ENCODE assay signal across 15 mouse cellular contexts in genomic region chr3:127826503-127826902, GRCm38 (mm10). TPM values are rescaled to one million over a fixed set of nuclear protein-coding genes. Genes with fewer than 3 reads are reported as not detected.
DNase-seq lines count a peak whose midpoint lies in the region; ATAC-seq and TF ChIP-seq lines count a peak whose summit lies in the region.
"Had no signal": no experiment of that assay in that cellular context is flagged by ENCODE, and none has a peak within 500 bp of the region (broad histone marks: within the 10 kb centered on the region; RNA-seq: fewer than 3 reads in every experiment).

No protein-coding gene starts in this region.

- DNase-seq in hindbrain, embryonic 14.5 days (ENCODE audit: low spot score), result no peak
- peak; percentile 11 for DNase-seq in lung, embryonic 14.5 days
- no peak for DNase-seq in lung, postnatal 4 days
- no peak for DNase-seq in hindbrain, postnatal 0 days (ENCODE audit: low spot score)
- no peak for DNase-seq in layer of hippocampus, adult 2 months (ENCODE audit: low spot score in 2 of 2)
- DNase-seq: adrenal gland, adult 2 months; cerebellum, adult 11 months; gastrocnemius, postnatal 36 days; liver; right cerebral cortex, postnatal 25 days had no signal

- H3K9me3 ChIP-seq in hindbrain, embryonic 16.5 days (ENCODE audit: control insufficient read depth, low read length), result no peaks in the 10 kb centered on the region
- no peaks in the 10 kb centered on the region for H3K9me3 ChIP-seq in hindbrain, embryonic 14.5 days (ENCODE audit: control insufficient read depth, low read length)
- H3K9me3 ChIP-seq in lung, embryonic 14.5 days (ENCODE audit: low read depth, low read length), result no peaks in the 10 kb centered on the region
- no peaks in the 10 kb centered on the region for H3K9me3 ChIP-seq in hindbrain, postnatal 0 days (ENCODE audit: low read length)
- no peaks in the 10 kb centered on the region for H3K9me3 ChIP-seq in intestine, embryonic 16.5 days (ENCODE audit: control insufficient read depth, low read length)
- H3K9me3 ChIP-seq: embryonic facial prominence, embryonic 12.5 days; G1E; heart, embryonic 15.5 days had no signal

- no peak overlapping the region for H3K9ac ChIP-seq in hindbrain, embryonic 16.5 days (ENCODE audit: low read depth, low read length)
- no peak overlapping the region for H3K9ac ChIP-seq in hindbrain, embryonic 14.5 days
- no peak overlapping the region for H3K9ac ChIP-seq in lung, embryonic 14.5 days
- H3K9ac ChIP-seq in hindbrain, postnatal 0 days (replicated peaks; ENCODE audit: low read length), result no peak overlapping the region
- H3K9ac ChIP-seq in intestine, embryonic 16.5 days (ENCODE audit: low read depth, low read length), result no peak overlapping the region
- H3K9ac ChIP-seq: embryonic facial prominence, embryonic 12.5 days; heart, embryonic 15.5 days had no signal

- ATAC-seq in hindbrain, embryonic 16.5 days, result 0 out of 2 replicates have a peak, but pooled peaks have one; percentile 31
- no peak for ATAC-seq in hindbrain, embryonic 14.5 days (ENCODE audit: low FRiP score)
- ATAC-seq in lung, embryonic 14.5 days (ENCODE audit: insufficient read depth), result peak; percentile 51; the same call in 1 of the 2 replicates
- peak; percentile 33; the same call in 1 of the 2 replicates for ATAC-seq in hindbrain, postnatal 0 days
- no peak for ATAC-seq in intestine, embryonic 16.5 days

- H3K4me3 ChIP-seq in hindbrain, embryonic 16.5 days (ENCODE audit: low read length), result no peak overlapping the region
- no peak overlapping the region for H3K4me3 ChIP-seq in hindbrain, embryonic 14.5 days (replicated peaks; ENCODE audit: low read length)
- H3K4me3 ChIP-seq in lung, embryonic 14.5 days (ENCODE audit: low read depth, low read length), result no peak overlapping the region
- H3K4me3 ChIP-seq in hindbrain, postnatal 0 days (ENCODE audit: low read length), result no peak overlapping the region
- no peak overlapping the region for H3K4me3 ChIP-seq in intestine, embryonic 16.5 days (ENCODE audit: low read length)
- no peak overlapping the region for H3K4me3 ChIP-seq in layer of hippocampus, adult 2 months
- H3K4me3 ChIP-seq: embryonic facial prominence, embryonic 12.5 days; heart, embryonic 15.5 days had no signal

- H3K27me3 ChIP-seq in hindbrain, embryonic 16.5 days (replicated peaks; ENCODE audit: control insufficient read depth, insufficient read depth, low read length), result no peaks in the 10 kb centered on the region
- no peaks in the 10 kb centered on the region for H3K27me3 ChIP-seq in hindbrain, embryonic 14.5 days (ENCODE audit: control insufficient read depth, insufficient read depth, low read length)
- H3K27me3 ChIP-seq in lung, embryonic 14.5 days (ENCODE audit: insufficient read depth, low read length), result no peaks in the 10 kb centered on the region
- H3K27me3 ChIP-seq in hindbrain, postnatal 0 days (ENCODE audit: insufficient read depth, low read length), result no peaks in the 10 kb centered on the region
- no peaks in the 10 kb centered on the region for H3K27me3 ChIP-seq in intestine, embryonic 16.5 days (replicated peaks; ENCODE audit: control insufficient read depth, insufficient read depth, low read length)
- H3K27me3 ChIP-seq: embryonic facial prominence, embryonic 12.5 days; heart, embryonic 15.5 days had no signal

- H3K4me1 ChIP-seq in hindbrain, embryonic 16.5 days (ENCODE audit: control insufficient read depth, insufficient read depth, low read depth, low read length), result peaks cover 6% of the 10 kb centered on the region; the same call in 1 of the 2 replicates
- peaks cover 6% of the 10 kb centered on the region; the same call in 1 of the 2 replicates for H3K4me1 ChIP-seq in hindbrain, embryonic 14.5 days (replicated peaks; ENCODE audit: control insufficient read depth, insufficient read depth, low read length)
- no peaks in the 10 kb centered on the region; the same call in 1 of the 2 replicates for H3K4me1 ChIP-seq in lung, embryonic 14.5 days (ENCODE audit: insufficient read depth)
- no peaks in the 10 kb centered on the region for H3K4me1 ChIP-seq in hindbrain, postnatal 0 days (ENCODE audit: insufficient read depth, low read length)
- peaks cover 13% of the 10 kb centered on the region for H3K4me1 ChIP-seq in intestine, embryonic 16.5 days (ENCODE audit: control insufficient read depth, insufficient read depth, low read length)
- H3K4me1 ChIP-seq: heart, embryonic 15.5 days had no signal

- H3K36me3 ChIP-seq in hindbrain, embryonic 16.5 days (ENCODE audit: control insufficient read depth, insufficient read depth, low read length), result no peaks in the 10 kb centered on the region; the same call in 1 of the 2 replicates
- peaks cover 18% of the 10 kb centered on the region for H3K36me3 ChIP-seq in hindbrain, embryonic 14.5 days (replicated peaks; ENCODE audit: control insufficient read depth, insufficient read depth)
- peaks cover 13% of the 10 kb centered on the region for H3K36me3 ChIP-seq in lung, embryonic 14.5 days (ENCODE audit: insufficient read depth)
- 0 out of 2 replicates have a peak, but pooled peaks cover 6% of the 10 kb centered on the region for H3K36me3 ChIP-seq in hindbrain, postnatal 0 days (ENCODE audit: insufficient read depth, low read length)
- 0 out of 2 replicates have a peak, but pooled peaks cover 2% of the 10 kb centered on the region for H3K36me3 ChIP-seq in intestine, embryonic 16.5 days (ENCODE audit: control insufficient read depth, insufficient read depth, low read length)
- H3K36me3 ChIP-seq: heart, embryonic 15.5 days had no signal

- H3K4me2 ChIP-seq in hindbrain, embryonic 16.5 days (ENCODE audit: low read length), result no peak overlapping the region
- H3K4me2 ChIP-seq in hindbrain, embryonic 14.5 days (replicated peaks), result no peak overlapping the region
- H3K4me2 ChIP-seq in lung, embryonic 14.5 days, result no peak overlapping the region
- no peak overlapping the region for H3K4me2 ChIP-seq in hindbrain, postnatal 0 days (ENCODE audit: low read depth, low read length)
- no peak overlapping the region for H3K4me2 ChIP-seq in intestine, embryonic 16.5 days (ENCODE audit: low read depth, low read length)
- H3K4me2 ChIP-seq: embryonic facial prominence, embryonic 12.5 days; heart, embryonic 15.5 days had no signal

- no peak for TF ChIP-seq CTCF in lung, embryonic 14.5 days (IDR thresholded peaks at IDR 0.05; ENCODE audit: low read depth)
- no peak for TF ChIP-seq CTCF in hindbrain, postnatal 0 days (IDR thresholded peaks at IDR 0.05; ENCODE audit: low read depth)
- no peak for TF ChIP-seq CTCF in layer of hippocampus, adult 2 months (conservative IDR thresholded peaks at IDR 0.05)

- 80% methylated on average over 7 of the region's 7 CpGs for WGBS in hindbrain, embryonic 16.5 days
- WGBS in hindbrain, embryonic 14.5 days, result 81% methylated on average over 7 of the region's 7 CpGs
- 74% methylated on average over 7 of the region's 7 CpGs for WGBS in lung, embryonic 14.5 days
- 82% methylated on average over 7 of the region's 7 CpGs for WGBS in hindbrain, postnatal 0 days
- WGBS in intestine, embryonic 16.5 days, result 76% methylated on average over 7 of the region's 7 CpGs

- H3K27ac ChIP-seq in hindbrain, embryonic 16.5 days (ENCODE audit: low read depth, low read length), result no peak overlapping the region
- no peak overlapping the region for H3K27ac ChIP-seq in hindbrain, embryonic 14.5 days
- H3K27ac ChIP-seq in lung, embryonic 14.5 days (ENCODE audit: low read depth), result peak overlapping the region; percentile 51; the same call in 1 of the 2 replicates
- H3K27ac ChIP-seq in hindbrain, postnatal 0 days, result no peak overlapping the region
- H3K27ac ChIP-seq in intestine, embryonic 16.5 days (ENCODE audit: low read length), result 0 out of 2 replicates have a peak overlapping the region, but pooled peaks have one; percentile 38
- H3K27ac ChIP-seq in layer of hippocampus, adult 2 months, result no peak overlapping the region
- H3K27ac ChIP-seq: embryonic facial prominence, embryonic 12.5 days; heart, embryonic 15.5 days had no signal

RNA-seq across cellular contexts. Expression of gene Ap1ar, which starts 10.8 kb away (rescaled TPM):
- 83.0 and 86.3 TPM in 2 replicates for polyA plus RNA-seq in hindbrain, embryonic 16.5 days (2015; fragmentation: Nextera tagmentation; extraction: Ambion mirVana)
- 100.0 and 102 TPM in 2 replicates for polyA plus RNA-seq in hindbrain, embryonic 14.5 days (2014; fragmentation: Nextera tagmentation; extraction: Ambion mirVana)
- 56.5 and 69.5 TPM in 2 replicates for polyA plus RNA-seq in lung, embryonic 14.5 days (2014; fragmentation: Nextera tagmentation; extraction: Ambion mirVana)
- 77.8 and 84.5 TPM in 2 replicates for total RNA-seq in hindbrain, postnatal 0 days (2014; rRNA removed)
- 65.4 and 69.7 TPM in 2 replicates for polyA plus RNA-seq in hindbrain, postnatal 0 days (2015; fragmentation: Nextera tagmentation; extraction: Ambion mirVana)
- polyA plus RNA-seq in intestine, embryonic 16.5 days (2015; fragmentation: Nextera tagmentation; extraction: Ambion mirVana), result 87.4 and 101 TPM in 2 replicates
- 10 to 100 TPM; 77.9 to 83.1 TPM for total RNA-seq in layer of hippocampus, adult 2 months (2021)

RNA-seq across cellular contexts. Expression of gene Tifa, which starts 36.9 kb away (rescaled TPM):
- 2.8 and 3.8 TPM in 2 replicates for polyA plus RNA-seq in hindbrain, embryonic 16.5 days (2015; fragmentation: Nextera tagmentation; extraction: Ambion mirVana)
- polyA plus RNA-seq in hindbrain, embryonic 14.5 days (2014; fragmentation: Nextera tagmentation; extraction: Ambion mirVana), result 3.9 and 5.3 TPM in 2 replicates
- 4.3 and 6.1 TPM in 2 replicates for polyA plus RNA-seq in lung, embryonic 14.5 days (2014; fragmentation: Nextera tagmentation; extraction: Ambion mirVana)
- total RNA-seq in hindbrain, postnatal 0 days (2014; rRNA removed), result 1.7 and 1.9 TPM in 2 replicates
- 3.6 and 3.8 TPM in 2 replicates for polyA plus RNA-seq in hindbrain, postnatal 0 days (2015; fragmentation: Nextera tagmentation; extraction: Ambion mirVana)
- 27.4 and 35.2 TPM in 2 replicates for polyA plus RNA-seq in intestine, embryonic 16.5 days (2015; fragmentation: Nextera tagmentation; extraction: Ambion mirVana)
- 1 to 10 TPM; 6.2 to 6.9 TPM for total RNA-seq in layer of hippocampus, adult 2 months (2021)

RNA-seq across cellular contexts. Expression of gene Alpk1, which starts 46.2 kb away (rescaled TPM):
- polyA plus RNA-seq in hindbrain, embryonic 16.5 days (2015; fragmentation: Nextera tagmentation; extraction: Ambion mirVana), result 0.46 and 0.72 TPM in 2 replicates
- polyA plus RNA-seq in hindbrain, embryonic 14.5 days (2014; fragmentation: Nextera tagmentation; extraction: Ambion mirVana), result 0.80 and 0.91 TPM in 2 replicates
- polyA plus RNA-seq in lung, embryonic 14.5 days (2014; fragmentation: Nextera tagmentation; extraction: Ambion mirVana), result 1.3 and 1.5 TPM in 2 replicates
- 1.3 and 5.3 TPM in 2 replicates for total RNA-seq in hindbrain, postnatal 0 days (2014; rRNA removed)
- polyA plus RNA-seq in hindbrain, postnatal 0 days (2015; fragmentation: Nextera tagmentation; extraction: Ambion mirVana), result 0.49 and 0.57 TPM in 2 replicates
- polyA plus RNA-seq in intestine, embryonic 16.5 days (2015; fragmentation: Nextera tagmentation; extraction: Ambion mirVana), result 1.6 and 2.5 TPM in 2 replicates
- 10 to 100 TPM in 1 of 2 experiments, 1 to 10 TPM in 1; 10.0 to 11.0 TPM for total RNA-seq in layer of hippocampus, adult 2 months (2021)

Comparison
In these comparisons a context has a peak if more than half of its experiments do, and no peak if none do; other contexts are left out.
1. ATAC-seq: peak in hindbrain, embryonic 16.5 days (single experiment), lung, embryonic 14.5 days (single experiment) and hindbrain, postnatal 0 days (single experiment); none in hindbrain, embryonic 14.5 days (single experiment) and intestine, embryonic 16.5 days (single experiment).
2. H3K27ac ChIP-seq: peak in lung, embryonic 14.5 days (single experiment) and intestine, embryonic 16.5 days (single experiment); none in hindbrain, embryonic 16.5 days (single experiment), hindbrain, embryonic 14.5 days (single experiment), hindbrain, postnatal 0 days (single experiment) and layer of hippocampus, adult 2 months (single experiment).